Mouse (Mus musculus): ENCODE measurements around the gene Pdzd8.

DNA sequence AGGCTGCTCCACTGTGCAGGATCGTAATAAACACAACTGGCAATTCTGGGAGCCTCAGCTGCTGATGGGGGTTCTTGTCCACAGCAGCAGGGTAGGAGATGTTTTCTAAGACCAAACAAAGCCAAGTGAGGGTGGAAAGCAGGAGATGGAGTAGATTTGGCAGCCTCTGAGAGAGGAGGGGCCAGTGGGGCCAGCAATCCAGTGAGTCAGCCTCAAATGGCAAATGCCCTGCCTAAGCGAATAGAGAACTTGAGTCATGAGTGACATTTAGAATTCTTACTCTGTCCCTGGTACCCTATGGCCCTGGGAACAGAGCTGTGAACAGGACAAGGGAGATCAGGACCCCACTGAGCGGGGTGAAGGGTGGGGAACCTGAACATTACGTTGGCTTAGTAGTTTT, 97.4 kb downstream of the Pdzd8 start:
- TF ChIP-seq POLR2A (IDR thresholded peaks at IDR 0.05; ENCODE audit: control insufficient read depth, extremely low read depth, insufficient read depth, low read length, poor library complexity) (no peak), CTCF (IDR thresholded peaks at IDR 0.05; ENCODE audit: borderline replicate concordance, control insufficient read depth, extremely low read depth, insufficient read depth, low read length, poor library complexity) (no peak)

All from thymus, adult 2 months (tissue).